Mouse (Mus musculus) ES-E14 (cell line): ENCODE data around the gene Pm20d1.

Experiments used
- CHD2 ChIP-seq: IDR thresholded peaks from 2 replicates; pipeline ENCODE4 v1.6.1; 2014; ENCODE audit warnings: mild to moderate bottlenecking, low read depth, low read length, inconsistent platforms
- MAFK ChIP-seq: IDR thresholded peaks from 2 replicates; pipeline ENCODE4 v1.6.1; 2014; ENCODE audit warnings: mild to moderate bottlenecking, low read depth, low read length, inconsistent platforms; ENCODE audit not compliant: insufficient read depth

DNA sequence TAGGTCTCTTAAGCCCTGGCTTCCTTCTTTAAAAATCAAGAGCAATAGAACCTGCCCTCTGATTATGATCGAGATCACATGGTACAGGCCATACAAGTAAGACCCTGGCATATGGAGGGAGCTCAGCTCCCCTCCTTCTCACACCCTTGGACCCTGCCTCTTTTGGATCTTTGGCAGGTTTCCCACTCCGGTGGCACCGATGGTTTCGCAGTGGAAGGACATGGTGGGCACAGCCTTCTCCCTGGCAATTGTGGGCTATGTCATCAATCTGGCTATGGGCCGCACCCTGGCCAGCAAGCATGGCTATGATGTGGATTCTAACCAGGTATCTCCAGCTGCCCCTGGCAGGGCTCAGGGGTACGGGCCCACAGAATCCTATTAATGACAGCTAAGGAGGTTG is 40.0 kb upstream of the Pm20d1 start:
- TF ChIP-seq CHD2 (no peak), MAFK (no peak)
